Mouse (Mus musculus) lung, postnatal 10 days (tissue): ENCODE measurements at regions not wholly inside any gene's neighbourhood (a gene's known extent, or its start where the extent isn't known, plus 50 kb on each side); places are given as distances from the start of the nearest gene placed in this dataset.

Experiments
- DNase-seq: peaks from one replicate; pipeline ENCODE4 v3.0.0; 2021

GRCm38 (mm10) chr9:94239479-94240241 lies 298.2 kb downstream of the 1190002N15Rik start:
- no peak for DNase-seq

GRCm38 (mm10) chr9:94238565-94238964 lies 299.3 kb downstream of the 1190002N15Rik start:
- no peak for DNase-seq

- DNase-seq, result no peak
These were observed 308.3 kb downstream of the 1190002N15Rik start for GRCm38 (mm10) chr9:94229537-94229936.

GRCm38 (mm10) chr9:94219116-94219515 lies 318.8 kb downstream of the 1190002N15Rik start:
- peak; percentile 41 for DNase-seq

- no peak for DNase-seq
These were observed 321.2 kb downstream of the 1190002N15Rik start for GRCm38 (mm10) chr9:94216414-94217279.

GRCm38 (mm10) chr9:94210467-94211249 lies 327.2 kb downstream of the 1190002N15Rik start:
- no peak for DNase-seq

GRCm38 (mm10) chr9:94208987-94209386 lies 328.9 kb downstream of the 1190002N15Rik start:
- no peak for DNase-seq

- no peak for DNase-seq
These were observed 337.0 kb downstream of the 1190002N15Rik start for GRCm38 (mm10) chr9:94200892-94201291.

GRCm38 (mm10) chr9:94199864-94200263 lies 338.0 kb downstream of the 1190002N15Rik start:
- no peak for DNase-seq

GRCm38 (mm10) chr9:94191083-94191482 lies 346.8 kb downstream of the 1190002N15Rik start:
- no peak for DNase-seq

- no peak for DNase-seq
These were observed 347.7 kb downstream of the 1190002N15Rik start for GRCm38 (mm10) chr9:94189872-94190800.

- no peak for DNase-seq
These were observed 349.8 kb downstream of the 1190002N15Rik start for GRCm38 (mm10) chr9:94188124-94188523.

GRCm38 (mm10) chr9:94169905-94170612 lies 367.8 kb downstream of the 1190002N15Rik start:
- no peak for DNase-seq

GRCm38 (mm10) chr9:94163671-94164070 lies 374.2 kb downstream of the 1190002N15Rik start:
- no peak for DNase-seq

GRCm38 (mm10) chr9:94155581-94155980 lies 382.3 kb downstream of the 1190002N15Rik start:
- DNase-seq, result no peak

GRCm38 (mm10) chr9:94148474-94148873 lies 389.4 kb downstream of the 1190002N15Rik start:
- no peak for DNase-seq

GRCm38 (mm10) chr9:94146787-94147186 lies 391.1 kb downstream of the 1190002N15Rik start:
- no peak for DNase-seq

GRCm38 (mm10) chr9:94136444-94136843 lies 401.4 kb downstream of the 1190002N15Rik start:
- DNase-seq, result peak; percentile 26

GRCm38 (mm10) chr9:94133682-94134081 lies 404.2 kb downstream of the 1190002N15Rik start:
- no peak for DNase-seq

- DNase-seq, result no peak
These were observed 406.5 kb downstream of the 1190002N15Rik start for GRCm38 (mm10) chr9:94131367-94131766.

GRCm38 (mm10) chr9:94116961-94117360 lies 420.9 kb downstream of the 1190002N15Rik start:
- no peak for DNase-seq
